Comparison of ENCODE assay signal across 12 mouse cellular contexts in the genomic region with DNA sequence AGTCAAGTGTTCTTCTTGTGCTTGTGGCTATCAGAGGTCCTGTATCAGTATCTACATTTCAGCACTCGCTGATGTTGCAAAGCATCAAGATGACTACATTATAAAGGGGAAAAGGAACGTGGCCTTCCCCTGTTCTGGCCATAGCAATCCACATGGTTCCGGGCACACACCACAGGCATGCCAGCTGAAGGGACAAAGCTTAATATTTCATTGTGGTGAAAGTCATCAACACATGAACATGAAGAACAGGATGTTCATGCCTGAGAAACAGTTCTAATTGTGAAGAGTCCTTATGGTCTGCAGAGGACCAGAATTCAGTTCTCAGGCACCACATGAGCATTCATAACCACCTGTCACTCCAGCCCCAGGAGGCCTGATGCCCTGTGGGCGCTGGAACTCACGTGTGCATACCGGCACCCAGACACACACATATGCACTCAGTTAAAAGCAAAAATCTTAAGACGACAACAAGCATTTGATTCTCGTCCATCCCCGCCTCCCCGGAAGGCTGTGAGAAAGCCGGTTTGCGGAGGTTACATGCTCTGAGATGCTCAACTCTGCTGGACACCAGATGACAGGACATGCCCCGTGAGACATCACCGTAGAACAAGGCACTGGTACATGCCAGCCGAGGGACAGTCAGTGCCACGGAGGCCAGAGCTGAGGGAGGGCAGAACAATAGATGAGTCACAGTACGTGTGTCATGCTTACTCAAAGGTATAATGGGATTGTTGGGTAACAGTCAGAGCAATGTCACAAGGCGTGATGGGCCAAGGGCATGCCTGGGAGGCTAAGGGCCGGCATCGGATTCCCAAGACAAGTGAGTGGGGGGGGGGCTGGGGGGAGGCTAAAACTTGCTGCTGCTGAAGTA. TPM values are rescaled to one million over a fixed set of nuclear protein-coding genes. Genes with fewer than 3 reads are reported as not detected.
DNase-seq lines count a peak whose midpoint lies in the region; ATAC-seq and TF ChIP-seq lines count a peak whose summit lies in the region.
"Had no signal": no experiment of that assay in that cellular context is flagged by ENCODE, and none has a peak within 500 bp of the region (broad histone marks: within the 10 kb centered on the region; RNA-seq: fewer than 3 reads in every experiment).

No protein-coding gene starts in this region.

- H3K9me3 ChIP-seq in forebrain, embryonic 10.5 days: no peaks in the 10 kb centered on the region; the same call in 1 of the 2 replicates
- H3K9me3 ChIP-seq in forebrain, embryonic 16.5 days (ENCODE audit: control insufficient read depth, low read length): no peaks in the 10 kb centered on the region
- H3K9me3 ChIP-seq in liver, embryonic 12.5 days (replicated peaks): no peaks in the 10 kb centered on the region
- no peaks in the 10 kb centered on the region for H3K9me3 ChIP-seq in liver, embryonic 11.5 days (ENCODE audit: control insufficient read depth, low read length)
- no peaks in the 10 kb centered on the region for H3K9me3 ChIP-seq in liver, embryonic 15.5 days (replicated peaks)
- H3K9me3 ChIP-seq: embryonic facial prominence, embryonic 13.5 days; forebrain, embryonic 15.5 days had no signal

- H3K4me3 ChIP-seq in forebrain, embryonic 10.5 days: no peak overlapping the region
- no peak overlapping the region for H3K4me3 ChIP-seq in forebrain, embryonic 16.5 days (replicated peaks; ENCODE audit: low read length)
- H3K4me3 ChIP-seq in liver, embryonic 12.5 days: no peak overlapping the region
- no peak overlapping the region for H3K4me3 ChIP-seq in liver, embryonic 11.5 days (ENCODE audit: low read depth, low read length)
- H3K4me3 ChIP-seq in liver, embryonic 15.5 days (replicated peaks): no peak overlapping the region
- no peak overlapping the region for H3K4me3 ChIP-seq in thymus, adult 2 months (ENCODE audit: control insufficient read depth, insufficient read depth, low read length)
- H3K4me3 ChIP-seq: embryonic facial prominence, embryonic 13.5 days; forebrain, embryonic 15.5 days had no signal

- no peak overlapping the region for H3K9ac ChIP-seq in forebrain, embryonic 16.5 days (replicated peaks; ENCODE audit: low read depth, low read length)
- H3K9ac ChIP-seq in liver, embryonic 12.5 days: peak overlapping the region; percentile 85
- no peak overlapping the region for H3K9ac ChIP-seq in liver, embryonic 11.5 days (ENCODE audit: low read depth, low read length)
- peak overlapping the region; percentile 57; the same call in 1 of the 2 replicates for H3K9ac ChIP-seq in liver, embryonic 15.5 days
- H3K9ac ChIP-seq: embryonic facial prominence, embryonic 13.5 days; forebrain, embryonic 15.5 days had no signal

- H3K4me1 ChIP-seq in forebrain, embryonic 10.5 days: peaks cover 63% of the 10 kb centered on the region
- peaks cover 20% of the 10 kb centered on the region for H3K4me1 ChIP-seq in forebrain, embryonic 16.5 days (replicated peaks; ENCODE audit: control insufficient read depth, insufficient read depth, low read length)
- peaks cover 98% of the 10 kb centered on the region for H3K4me1 ChIP-seq in liver, embryonic 12.5 days
- peaks cover 57% of the 10 kb centered on the region for H3K4me1 ChIP-seq in liver, embryonic 11.5 days (replicated peaks; ENCODE audit: control insufficient read depth, insufficient read depth, low read length)
- peaks cover 91% of the 10 kb centered on the region for H3K4me1 ChIP-seq in liver, embryonic 15.5 days (replicated peaks)
- peaks cover 21% of the 10 kb centered on the region for H3K4me1 ChIP-seq in thymus, adult 2 months (replicated peaks; ENCODE audit: control insufficient read depth, insufficient read depth, low read length)

- 88% methylated on average over 20 of the region's 20 CpGs for WGBS in forebrain, embryonic 10.5 days
- WGBS in forebrain, embryonic 16.5 days: 83% methylated on average over 20 of the region's 20 CpGs
- 82% methylated on average over 20 of the region's 20 CpGs for WGBS in liver, embryonic 12.5 days (ENCODE audit: insufficient replicate concordance)
- 83% methylated on average over 20 of the region's 20 CpGs for WGBS in liver, embryonic 11.5 days
- WGBS in liver, embryonic 15.5 days (ENCODE audit: insufficient replicate concordance): 78% methylated on average over 20 of the region's 20 CpGs
- WGBS in thymus, adult 2 months: 94% methylated on average over 20 of the region's 20 CpGs

- no peak for ATAC-seq in forebrain, embryonic 16.5 days
- no peak for ATAC-seq in liver, embryonic 12.5 days
- ATAC-seq in liver, embryonic 11.5 days (replicated peaks; ENCODE audit: low FRiP score): no peak
- no peak for ATAC-seq in liver, embryonic 15.5 days (ENCODE audit: insufficient read depth)
- ATAC-seq in CD4-positive, CD25-positive, alpha-beta regulatory T cell, adult 4 months: no peak
- ATAC-seq: forebrain, embryonic 15.5 days had no signal

- no peaks in the 10 kb centered on the region for H3K36me3 ChIP-seq in forebrain, embryonic 10.5 days (replicated peaks)
- H3K36me3 ChIP-seq in forebrain, embryonic 16.5 days (ENCODE audit: control insufficient read depth, insufficient read depth): no peaks in the 10 kb centered on the region
- H3K36me3 ChIP-seq in liver, embryonic 12.5 days: no peaks in the 10 kb centered on the region
- no peaks in the 10 kb centered on the region for H3K36me3 ChIP-seq in liver, embryonic 11.5 days (ENCODE audit: control insufficient read depth, insufficient read depth, low read length)
- no peaks in the 10 kb centered on the region for H3K36me3 ChIP-seq in liver, embryonic 15.5 days (replicated peaks)
- H3K36me3 ChIP-seq in thymus, adult 2 months (ENCODE audit: control insufficient read depth, insufficient read depth, low read length): no peaks in the 10 kb centered on the region
- H3K36me3 ChIP-seq: embryonic facial prominence, embryonic 13.5 days; forebrain, embryonic 15.5 days had no signal

- H3K27ac ChIP-seq in forebrain, embryonic 10.5 days: peak overlapping the region; percentile 58; the same call in 1 of the 2 replicates
- no peak overlapping the region for H3K27ac ChIP-seq in forebrain, embryonic 16.5 days (ENCODE audit: low read length)
- peak overlapping the region; percentile 99 for H3K27ac ChIP-seq in liver, embryonic 12.5 days
- H3K27ac ChIP-seq in liver, embryonic 11.5 days (ENCODE audit: low read depth, low read length): no peak overlapping the region; the same call in 1 of the 2 replicates
- H3K27ac ChIP-seq in liver, embryonic 15.5 days (replicated peaks): peak overlapping the region; percentile 89
- no peak overlapping the region for H3K27ac ChIP-seq in thymus, adult 2 months (ENCODE audit: control insufficient read depth, insufficient read depth, low read length)
- H3K27ac ChIP-seq: embryonic facial prominence, embryonic 13.5 days; forebrain, embryonic 15.5 days had no signal

- TF ChIP-seq POLR2A in thymus, adult 2 months (IDR thresholded peaks at IDR 0.05; ENCODE audit: control insufficient read depth, extremely low read depth, insufficient read depth, low read length, poor library complexity): no peak

- no peak overlapping the region for H3K4me2 ChIP-seq in forebrain, embryonic 16.5 days (ENCODE audit: low read length)
- peak overlapping the region; percentile 69 for H3K4me2 ChIP-seq in liver, embryonic 12.5 days
- no peak overlapping the region for H3K4me2 ChIP-seq in liver, embryonic 11.5 days
- H3K4me2 ChIP-seq in liver, embryonic 15.5 days: no peak overlapping the region
- H3K4me2 ChIP-seq: embryonic facial prominence, embryonic 13.5 days; forebrain, embryonic 15.5 days had no signal

- no peaks in the 10 kb centered on the region for H3K27me3 ChIP-seq in forebrain, embryonic 10.5 days (ENCODE audit: poor library complexity, severe bottlenecking)
- no peaks in the 10 kb centered on the region for H3K27me3 ChIP-seq in forebrain, embryonic 16.5 days (replicated peaks; ENCODE audit: control insufficient read depth, insufficient read depth, low read length)
- peaks cover 8% of the 10 kb centered on the region; the same call in 1 of the 2 replicates for H3K27me3 ChIP-seq in liver, embryonic 12.5 days (replicated peaks)
- H3K27me3 ChIP-seq in liver, embryonic 11.5 days (replicated peaks; ENCODE audit: control insufficient read depth, insufficient read depth, low read length): no peaks in the 10 kb centered on the region
- H3K27me3 ChIP-seq in liver, embryonic 15.5 days: peaks cover 22% of the 10 kb centered on the region
- H3K27me3 ChIP-seq in thymus, adult 2 months (ENCODE audit: control insufficient read depth, insufficient read depth, low read length): no peaks in the 10 kb centered on the region
- H3K27me3 ChIP-seq: embryonic facial prominence, embryonic 13.5 days; forebrain, embryonic 15.5 days had no signal

- DNase-seq in forebrain, embryonic 10.5 days (ENCODE audit: extremely low spot score, low spot score): no peak
- DNase-seq in liver, embryonic 11.5 days (ENCODE audit: low spot score): no peak
- peak; percentile 57 for DNase-seq in Muller cell, postnatal 12 days (ENCODE audit: inconsistent ontology term)
- DNase-seq in thymus, adult 2 months: no peak
- DNase-seq: cerebellum, postnatal 14 days; gastrocnemius, postnatal 10 days had no signal

- no peak for TF ChIP-seq CTCF in thymus, adult 2 months (IDR thresholded peaks at IDR 0.05; ENCODE audit: borderline replicate concordance, control insufficient read depth, extremely low read depth, insufficient read depth, low read length, poor library complexity)

RNA-seq across cellular contexts. Expression of gene Pim1, which starts 56.2 kb away (rescaled TPM):
- polyA plus RNA-seq in forebrain, embryonic 10.5 days (2016; fragmentation: Nextera tagmentation; extraction: Ambion mirVana): 32.2 and 33.1 TPM in 2 replicates
- 11.4 and 11.8 TPM in 2 replicates for polyA plus RNA-seq in forebrain, embryonic 16.5 days (2015; fragmentation: Nextera tagmentation; extraction: Ambion mirVana)
- 112 and 114 TPM in 2 replicates for polyA plus RNA-seq in liver, embryonic 12.5 days (2016; fragmentation: Nextera tagmentation; extraction: Ambion mirVana)
- polyA plus RNA-seq in liver, embryonic 11.5 days (2014; fragmentation: Nextera tagmentation; extraction: Ambion mirVana): 41.6 and 47.0 TPM in 2 replicates
- 93.3 and 93.5 TPM in 2 replicates for polyA plus RNA-seq in liver, embryonic 15.5 days (2015; fragmentation: Nextera tagmentation; extraction: Ambion mirVana)
- polyA plus RNA-seq in thymus, adult 2 months (2012; rRNA removed): 92.7 and 128 TPM in 2 replicates
- polyA plus RNA-seq in CD4-positive, CD25-positive, alpha-beta regulatory T cell, adult 4 months (2017; shearing (Covaris generic)): 100 to 1,000 TPM; 484 to 510 TPM

Comparison
In these comparisons a context has a peak if more than half of its experiments do, and no peak if none do; other contexts are left out.
1. H3K27ac ChIP-seq: peak in forebrain, embryonic 10.5 days (single experiment), liver, embryonic 12.5 days (single experiment) and liver, embryonic 15.5 days (single experiment); none in forebrain, embryonic 16.5 days (single experiment), liver, embryonic 11.5 days (single experiment) and thymus, adult 2 months (single experiment).
2. H3K9ac ChIP-seq: peak in liver, embryonic 12.5 days (single experiment) and liver, embryonic 15.5 days (single experiment); none in forebrain, embryonic 16.5 days (single experiment) and liver, embryonic 11.5 days (single experiment).